Mouse (Mus musculus): Measurements from ENCODE around the gene CK137956. TPM values are rescaled to one million over a fixed set of nuclear protein-coding genes. Genes with fewer than 3 reads are reported as not detected.

Gene CK137956
- total RNA-seq (2021): not detected in 2 replicates
- long read RNA-seq: 0 reads

DNA sequence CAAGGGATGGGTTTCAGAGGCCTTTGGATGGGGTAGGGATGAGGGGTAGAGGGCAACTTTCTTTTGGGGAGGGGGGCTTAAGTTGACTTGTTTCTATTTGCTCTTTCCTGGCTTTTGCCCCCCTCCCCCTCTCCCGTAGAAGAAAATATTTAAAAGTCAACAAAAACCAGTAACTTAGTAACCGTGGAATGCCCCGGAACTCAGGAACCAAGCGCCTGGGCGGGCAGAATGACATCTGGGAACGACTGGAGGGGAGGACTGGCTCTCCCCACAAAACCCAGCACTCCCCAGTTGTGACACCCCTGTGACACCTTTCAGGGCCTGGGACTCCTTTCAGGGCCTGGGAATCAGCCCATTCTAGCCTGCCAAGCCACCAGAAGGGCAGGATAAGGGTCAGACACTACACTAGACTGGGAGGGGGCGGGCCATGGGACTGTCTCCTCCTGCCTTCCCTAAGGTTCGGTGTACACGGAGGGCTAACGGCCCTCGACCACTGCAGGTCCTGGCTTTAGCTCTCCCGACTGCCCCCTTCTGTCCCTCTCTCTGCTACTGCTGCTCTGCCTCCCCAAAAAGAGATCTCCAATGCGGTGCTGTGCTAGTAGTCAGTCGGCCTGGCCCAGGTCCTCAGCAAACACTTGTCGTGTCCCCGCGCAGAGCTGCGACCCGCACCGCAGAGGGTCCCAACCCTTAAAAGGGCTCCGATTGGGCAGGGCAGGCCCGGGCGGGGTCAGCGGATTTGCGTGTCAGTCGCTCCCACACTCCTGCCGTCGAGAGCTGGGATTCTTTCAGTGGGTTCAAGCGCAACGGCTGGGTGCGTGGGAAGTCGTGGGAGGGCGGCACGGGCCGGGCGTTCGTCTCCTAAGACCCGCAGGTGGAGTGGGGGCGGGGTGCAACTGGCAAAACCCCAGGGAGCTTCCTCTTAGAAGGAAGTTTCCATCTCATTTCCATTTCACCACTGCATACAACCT lies at the start of gene CK137956:
CK137956 (minus strand) TSS at position 51 of the 968 bp plus-strand sequence.
- no peak for DNase-seq

DNA sequence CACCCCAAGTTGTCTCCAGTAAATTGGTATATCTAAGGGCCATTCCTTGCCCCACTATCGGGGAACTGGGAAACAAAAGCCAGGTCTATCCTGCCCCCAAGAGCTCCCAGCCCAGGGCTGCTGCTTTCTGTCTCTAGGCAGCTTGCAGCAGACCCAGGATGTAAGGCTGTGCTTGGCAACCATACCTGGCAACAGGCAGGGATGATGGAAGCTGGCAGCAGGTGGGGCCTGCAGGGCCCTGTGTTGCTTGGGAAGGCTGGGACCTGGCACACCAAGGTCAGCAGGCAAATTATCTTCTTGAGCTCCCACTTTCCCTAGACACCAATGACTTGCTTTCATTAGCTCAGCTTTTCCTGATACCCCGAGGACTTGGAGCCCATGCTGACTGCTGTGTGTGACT lies 48.7 kb upstream of the CK137956 start:
- no peak for DNase-seq

DNA sequence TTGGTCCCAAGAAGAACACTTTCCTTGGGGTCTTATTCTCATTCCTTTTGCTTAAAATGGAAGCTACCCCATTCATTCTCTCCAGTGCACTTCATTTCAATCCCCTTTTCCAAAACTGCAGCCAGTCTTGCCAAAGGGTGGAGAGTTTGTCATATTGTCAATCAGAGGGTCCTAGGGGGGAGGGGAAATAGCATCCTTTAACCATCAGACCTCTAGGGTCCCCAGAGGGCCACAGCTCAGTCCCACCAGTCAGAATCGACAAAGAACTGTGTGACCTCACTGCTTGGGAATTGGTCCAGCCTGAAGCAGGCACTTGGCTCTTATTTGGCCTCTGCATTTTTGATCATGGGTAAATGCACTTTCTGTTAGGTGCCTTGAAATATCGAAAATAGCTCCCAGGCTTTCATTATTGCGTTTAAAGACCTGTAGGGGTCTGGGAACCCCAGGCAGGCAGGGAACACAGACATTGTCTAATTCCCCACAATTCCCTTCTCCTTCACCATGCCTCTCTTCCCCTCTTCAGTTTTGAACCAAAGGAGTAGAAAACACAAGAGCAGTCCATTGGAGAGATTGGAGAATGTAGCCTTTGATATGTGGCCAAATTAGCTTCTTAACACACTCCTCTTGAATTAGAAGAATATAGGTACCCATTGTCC lies 34.2 kb upstream of the CK137956 start:
- DNase-seq: no peak

DNA sequence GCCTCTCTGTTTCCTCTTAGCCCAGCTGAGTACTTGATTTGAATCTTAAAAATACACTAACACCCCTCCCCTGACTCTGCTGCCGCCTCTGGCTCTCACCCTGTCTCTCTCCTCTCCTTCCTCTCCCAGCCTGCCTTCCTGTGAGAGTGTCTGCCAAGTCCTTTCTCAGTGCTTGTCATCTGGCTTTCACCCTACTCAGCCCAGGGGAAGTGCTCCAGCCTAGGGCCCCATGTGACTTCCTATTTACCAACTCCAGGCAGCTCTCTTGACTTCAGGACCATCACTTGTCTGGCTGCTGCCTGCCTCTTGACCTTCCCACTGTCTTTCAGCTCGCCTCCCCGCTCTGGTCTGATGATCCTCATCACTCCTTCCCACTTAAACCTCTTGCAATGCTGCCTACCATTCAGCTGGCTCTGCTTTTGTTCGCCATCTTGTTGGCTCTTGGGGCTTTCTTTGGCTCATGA lies 31.9 kb upstream of the CK137956 start:
- no peak for DNase-seq

DNA sequence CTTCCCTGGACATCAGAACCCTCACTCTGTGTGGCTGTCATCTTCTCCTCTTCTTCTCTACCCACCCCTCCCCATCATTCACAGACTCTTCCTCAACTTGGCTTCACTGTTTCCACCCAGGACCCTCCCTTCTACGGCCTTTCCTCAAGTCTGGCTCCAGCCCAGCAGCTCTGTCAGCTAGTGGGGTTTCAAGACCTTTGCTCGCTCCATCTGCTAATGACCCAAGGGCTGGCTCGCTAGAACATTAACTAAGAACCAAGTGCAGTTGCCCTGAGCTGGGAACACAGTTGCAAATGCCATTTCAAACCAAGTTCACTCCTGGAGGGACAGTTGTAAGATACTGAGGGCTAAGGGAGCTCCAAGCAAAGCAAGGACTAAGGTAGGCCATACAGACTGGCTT lies 28.5 kb upstream of the CK137956 start:
- no peak for DNase-seq

DNA sequence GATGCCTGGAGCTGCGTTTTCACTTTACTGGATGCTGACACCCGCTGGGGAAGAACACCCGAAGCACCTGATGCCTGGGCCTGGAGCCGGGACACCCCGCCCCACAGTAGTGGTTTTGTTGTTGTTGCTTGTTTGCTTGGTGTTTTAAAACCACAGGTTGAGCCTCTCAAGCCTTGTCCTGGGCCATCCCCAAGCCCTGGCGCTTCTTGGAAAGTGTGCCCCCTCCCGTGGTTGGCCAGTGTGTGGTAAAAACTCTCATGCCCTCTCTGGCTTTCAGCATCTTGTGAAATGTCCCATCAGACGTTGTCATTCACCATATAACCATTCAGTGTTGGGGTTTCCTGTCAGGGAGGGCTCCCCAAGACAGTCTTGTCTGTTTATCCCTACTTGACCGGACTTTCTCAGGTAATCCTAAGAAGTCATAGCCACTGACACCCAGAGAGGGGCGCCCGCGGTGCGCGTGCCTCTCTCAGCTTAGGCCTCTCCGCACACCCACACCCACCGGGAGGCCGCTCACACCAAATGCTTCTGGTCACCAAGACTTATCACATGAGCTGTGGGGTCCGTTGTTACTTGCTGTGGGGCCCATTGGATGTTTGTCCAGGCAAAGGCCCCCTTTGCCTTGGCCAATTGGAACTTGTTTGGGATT lies 18.7 kb upstream of the CK137956 start:
- DNase-seq: no peak

DNA sequence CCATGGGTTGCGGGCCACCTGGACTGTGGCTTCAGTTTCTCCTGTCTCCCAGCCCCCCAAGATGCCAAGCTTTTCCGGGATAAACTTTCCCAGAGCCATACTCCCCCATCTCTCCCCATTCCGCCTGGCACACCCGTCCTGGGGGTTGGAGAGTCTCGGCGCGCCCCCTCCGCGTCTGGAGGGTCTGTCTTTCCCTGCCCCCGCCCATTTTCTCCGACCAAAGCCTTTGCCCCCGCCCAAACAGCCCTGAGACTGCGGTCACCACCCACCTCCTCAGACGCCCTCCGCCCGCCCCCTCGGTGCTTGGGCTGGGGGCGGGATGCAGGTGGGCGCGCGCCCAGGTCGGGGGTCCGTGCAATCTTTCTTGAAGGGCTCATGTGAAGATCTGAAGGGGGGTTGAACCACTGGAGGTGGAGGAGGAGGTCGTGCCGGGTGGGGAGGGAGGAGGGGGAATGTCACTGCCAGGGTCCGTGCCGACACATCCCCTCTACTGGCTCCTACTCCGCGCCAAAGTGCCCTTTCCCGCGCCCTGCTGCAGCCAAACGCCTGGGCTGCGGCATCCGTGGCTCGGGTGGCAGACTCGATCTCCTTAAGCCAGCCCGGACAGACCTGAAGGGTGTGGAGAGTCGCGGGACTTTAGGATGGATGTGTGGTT lies 17.9 kb upstream of the CK137956 start:
- DNase-seq: no peak

DNA sequence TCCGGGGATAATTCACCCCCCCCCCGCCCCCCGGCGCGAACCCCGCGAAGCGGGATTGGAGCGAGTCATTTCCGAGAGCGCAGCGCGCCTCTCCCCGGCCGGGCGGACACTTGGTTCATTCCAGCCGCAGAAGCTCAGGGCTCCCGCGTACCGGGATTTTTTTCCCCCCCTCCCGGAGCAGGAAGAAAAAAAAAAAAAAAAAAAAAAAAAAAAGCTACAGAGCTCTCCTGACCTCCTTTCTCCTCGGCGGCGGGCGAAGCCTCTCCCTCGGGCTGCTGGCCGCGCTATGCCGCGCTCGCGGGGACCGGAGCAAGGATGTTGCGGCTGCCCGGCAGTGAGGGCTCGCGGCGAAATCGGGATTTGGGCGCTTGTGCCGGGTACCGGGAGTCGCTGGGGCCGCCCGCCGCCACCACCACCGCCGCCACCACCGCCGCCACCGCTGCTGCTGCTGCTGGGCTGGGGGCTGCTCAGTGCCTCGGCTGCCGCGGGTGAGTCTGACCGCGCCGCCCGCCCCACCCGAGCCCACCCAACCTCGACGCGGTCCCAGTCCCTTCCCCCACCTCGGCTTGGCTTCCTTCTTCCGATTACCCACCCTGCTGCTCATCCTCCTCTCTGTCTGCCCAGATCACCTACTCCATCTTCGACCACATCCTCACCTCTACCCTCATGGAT lies 17.2 kb upstream of the CK137956 start, which contains the start of gene Csmd2:
Csmd2 (plus strand) TSS at position 74 of the 672 bp plus-strand sequence.
- peak; percentile 29 for DNase-seq

DNA sequence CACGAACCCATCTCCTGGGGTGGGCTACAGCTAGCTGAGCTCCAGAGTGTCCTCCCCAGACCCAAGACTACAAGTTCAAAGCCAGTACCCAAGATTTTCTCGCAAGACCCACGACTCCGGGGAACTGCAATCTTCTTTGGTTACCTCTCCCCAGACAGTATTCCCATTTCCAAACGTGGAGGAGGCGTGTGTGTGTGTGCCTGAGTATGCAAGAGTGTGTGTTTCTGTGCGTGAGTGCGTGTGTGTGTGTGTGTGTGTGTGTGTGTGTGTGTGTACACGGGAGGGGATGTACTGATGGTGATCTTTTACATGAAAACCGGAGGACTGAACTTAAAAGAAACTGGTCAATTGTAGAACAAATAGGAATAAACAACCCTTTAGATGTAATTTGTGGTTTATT lies 16.5 kb upstream of the CK137956 start:
- no peak for DNase-seq

DNA sequence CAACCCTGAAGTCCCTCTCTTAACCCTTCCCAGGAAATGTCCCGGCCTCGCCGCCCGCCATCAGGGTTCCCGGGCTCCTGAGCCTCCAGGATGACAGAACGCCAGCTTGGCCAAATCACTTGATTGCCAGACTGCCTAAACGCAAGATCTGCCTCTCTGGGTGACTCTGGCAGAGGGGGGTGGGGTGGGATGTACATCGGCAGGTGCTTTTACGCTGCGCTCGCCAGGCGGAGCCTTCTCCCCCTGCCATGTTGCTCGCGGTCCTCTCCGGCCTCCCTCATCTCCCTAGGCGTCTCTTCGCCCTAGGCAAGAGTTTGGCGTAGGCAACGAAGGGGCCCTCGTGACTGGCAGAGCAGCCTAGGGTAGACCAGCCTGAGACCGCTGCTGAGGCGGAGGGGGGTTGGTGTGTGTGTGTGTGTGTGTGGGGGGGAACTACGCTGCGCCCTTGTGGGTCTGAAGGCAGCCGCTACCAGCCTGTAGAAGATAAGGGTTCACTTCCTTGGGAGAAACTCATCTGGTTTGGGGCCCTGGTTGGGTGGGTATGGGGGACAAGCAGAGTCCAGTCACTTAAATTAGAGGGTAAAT lies 15.8 kb upstream of the CK137956 start:
- DNase-seq: no peak

DNA sequence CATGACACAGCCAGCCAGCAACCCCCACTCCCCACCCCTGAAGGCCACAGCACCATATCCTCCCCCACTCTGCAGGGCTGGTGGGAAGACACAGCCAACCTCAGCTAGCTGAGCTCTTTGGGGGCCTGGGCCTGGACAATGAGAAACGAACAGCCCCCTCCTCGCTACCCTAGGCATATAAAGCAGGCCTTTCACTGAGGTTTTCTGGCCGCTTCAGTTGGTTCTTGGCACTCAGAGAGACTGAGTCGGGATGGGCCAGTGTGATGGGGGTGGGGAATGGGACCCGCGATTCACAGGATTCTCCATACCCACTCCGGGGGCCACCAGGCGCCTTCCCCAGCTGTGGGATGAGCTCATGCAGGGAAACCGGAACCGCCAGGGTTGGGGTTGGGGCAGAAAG lies 15.1 kb upstream of the CK137956 start:
- DNase-seq: no peak

DNA sequence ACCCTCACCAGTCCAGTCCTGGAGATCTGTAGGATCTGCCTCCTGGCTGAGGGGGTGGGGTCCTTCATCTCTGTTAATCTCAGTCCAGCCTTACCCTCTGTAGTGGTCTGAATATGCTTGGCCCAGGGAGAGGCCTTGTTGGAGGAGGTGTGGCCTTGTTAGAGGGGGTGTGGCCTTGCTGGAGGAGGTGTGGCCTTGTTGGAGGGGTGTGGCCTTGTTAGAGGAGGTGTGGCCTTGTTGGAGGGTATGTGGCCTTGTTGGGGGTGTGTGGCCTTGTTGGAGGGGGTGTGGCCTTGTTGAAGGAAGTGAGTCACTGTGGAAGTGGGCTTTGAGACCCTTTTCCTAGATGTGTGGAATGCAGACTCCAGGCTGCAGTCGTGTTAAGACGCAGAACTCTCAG lies 13.7 kb upstream of the CK137956 start:
- DNase-seq: no peak

DNA sequence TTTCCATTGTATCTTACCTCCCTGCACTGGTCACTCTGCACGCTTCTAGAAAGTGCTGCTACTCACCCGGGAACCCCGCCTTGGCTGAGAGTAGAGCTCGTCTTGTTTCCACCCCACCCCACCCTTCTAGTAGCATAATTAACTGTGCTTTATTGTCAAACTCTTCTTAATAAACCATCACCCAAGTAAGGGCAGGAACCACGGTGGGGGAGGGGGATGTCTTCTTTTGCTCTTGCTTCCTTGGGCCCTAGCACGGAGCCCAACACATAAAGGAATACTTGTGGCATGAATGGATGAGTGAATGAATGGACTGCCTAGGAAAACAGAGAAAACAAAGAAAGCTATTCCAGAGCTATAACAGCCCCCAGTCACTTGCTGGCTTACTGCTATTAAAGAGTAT lies 10.4 kb upstream of the CK137956 start:
- no peak for DNase-seq

DNA sequence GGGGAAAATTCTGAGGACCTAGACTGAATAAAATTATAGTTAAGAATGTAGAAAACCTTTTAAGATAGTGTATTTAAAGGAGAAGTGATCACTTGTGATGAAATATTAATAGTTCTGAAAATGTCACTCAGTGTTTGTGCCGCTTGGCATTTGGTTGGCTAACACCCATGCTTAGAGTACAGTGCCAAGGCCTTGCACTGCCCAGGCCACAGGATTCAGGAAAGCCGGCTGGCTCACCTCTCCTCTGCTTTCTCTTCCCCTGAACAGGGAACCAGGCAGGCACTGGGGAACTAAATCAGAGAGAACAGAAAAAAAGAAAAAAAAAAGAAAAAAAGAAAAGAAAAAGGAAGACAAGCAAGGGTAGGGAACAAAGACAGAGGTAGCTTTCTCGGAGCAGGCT lies 2.2 kb upstream of the CK137956 start:
- no peak for DNase-seq

DNA sequence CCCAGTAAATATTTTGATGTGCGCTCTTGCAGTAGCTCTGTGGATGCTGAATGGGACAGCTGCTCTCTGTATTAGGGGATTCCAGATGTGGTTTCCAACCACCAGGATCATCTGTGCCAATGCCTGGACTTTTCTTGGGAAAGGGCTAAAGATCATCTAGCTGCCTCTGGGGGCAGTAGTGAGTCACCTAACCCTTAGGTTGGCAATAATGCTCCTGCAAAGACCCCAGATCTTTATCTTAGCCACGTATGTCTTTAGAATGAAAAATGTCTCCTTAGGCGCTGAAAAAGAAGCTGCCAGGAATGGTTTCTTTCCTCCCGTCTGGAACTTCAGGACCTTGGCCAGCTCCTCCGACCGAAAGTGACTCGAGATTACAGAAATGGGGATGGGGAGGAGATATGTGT lies 731 bp downstream of the CK137956 start:
- peak; percentile 52 for DNase-seq

DNA sequence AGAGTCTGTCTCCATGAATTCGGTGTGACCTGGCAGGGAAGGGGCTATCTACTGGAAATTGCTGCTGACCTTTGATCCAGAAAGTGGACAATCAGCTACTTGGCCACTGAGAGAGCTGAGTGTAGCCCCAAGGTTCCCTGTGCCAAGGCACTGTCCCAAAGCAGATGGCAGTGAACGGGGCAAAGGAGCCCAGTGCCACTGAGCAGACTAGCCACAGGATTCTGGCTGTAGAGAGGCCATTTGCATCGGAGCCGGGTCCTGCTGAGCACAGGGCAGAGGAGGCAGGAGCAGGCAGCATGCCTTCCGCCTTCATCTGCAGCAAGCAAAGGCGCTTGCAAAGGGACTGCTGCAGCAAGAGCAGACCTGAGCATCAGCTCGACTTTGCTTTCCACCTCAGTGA lies 1.6 kb downstream of the CK137956 start:
- no peak for DNase-seq

DNA sequence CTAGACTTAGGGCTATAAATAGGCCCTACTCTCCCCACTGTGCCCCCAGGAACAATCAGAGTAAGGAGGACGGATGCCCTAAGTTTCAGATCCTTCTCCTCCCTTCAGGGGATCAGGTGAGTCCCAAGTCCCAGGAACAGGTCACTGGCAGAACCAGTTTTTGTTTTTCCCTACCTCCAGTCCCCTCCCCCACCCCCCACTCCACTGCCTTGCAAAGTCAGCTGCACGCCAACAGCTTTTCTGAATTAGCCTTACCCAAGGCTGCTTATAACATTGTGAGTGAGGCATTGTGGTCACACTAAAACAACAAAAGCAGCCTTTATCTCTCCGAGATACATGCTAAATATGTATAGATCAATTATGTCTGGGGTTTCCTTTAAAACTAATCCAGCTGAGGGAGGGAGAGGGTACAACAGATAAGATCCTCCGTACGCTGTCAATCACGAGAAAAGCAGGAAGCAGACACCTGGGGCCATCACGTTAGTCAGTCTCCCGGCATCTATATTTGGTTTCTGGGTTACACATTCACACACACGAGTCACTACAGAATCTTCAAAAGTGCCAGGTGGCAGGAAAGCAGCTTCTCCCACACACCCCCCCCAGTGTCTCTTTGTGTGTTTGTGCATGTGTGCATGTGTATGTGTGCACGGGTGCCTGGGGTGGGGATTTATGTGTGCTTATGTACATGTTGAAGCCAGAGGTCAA lies 17.6 kb downstream of the CK137956 start:
- DNase-seq: no peak

DNA sequence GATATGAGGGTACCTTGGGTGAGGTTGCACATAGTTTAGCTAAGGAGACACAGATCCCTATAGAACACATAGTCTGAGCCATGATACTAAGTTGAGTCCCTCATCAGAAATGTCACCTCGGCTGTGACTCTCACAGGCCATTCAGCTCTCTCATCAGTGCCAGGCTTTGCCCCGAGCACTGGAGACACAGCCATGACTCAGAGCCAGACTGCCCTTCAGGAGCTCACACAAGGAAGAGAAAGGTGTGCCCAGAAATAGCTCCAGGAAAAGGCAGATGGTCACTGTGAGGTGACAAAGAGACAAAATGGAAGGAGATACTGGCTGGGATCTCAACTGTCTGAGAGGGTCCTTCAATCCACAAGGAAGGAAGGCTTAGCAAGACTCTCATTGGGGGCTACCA lies 23.1 kb downstream of the CK137956 start:
- DNase-seq: no peak

DNA sequence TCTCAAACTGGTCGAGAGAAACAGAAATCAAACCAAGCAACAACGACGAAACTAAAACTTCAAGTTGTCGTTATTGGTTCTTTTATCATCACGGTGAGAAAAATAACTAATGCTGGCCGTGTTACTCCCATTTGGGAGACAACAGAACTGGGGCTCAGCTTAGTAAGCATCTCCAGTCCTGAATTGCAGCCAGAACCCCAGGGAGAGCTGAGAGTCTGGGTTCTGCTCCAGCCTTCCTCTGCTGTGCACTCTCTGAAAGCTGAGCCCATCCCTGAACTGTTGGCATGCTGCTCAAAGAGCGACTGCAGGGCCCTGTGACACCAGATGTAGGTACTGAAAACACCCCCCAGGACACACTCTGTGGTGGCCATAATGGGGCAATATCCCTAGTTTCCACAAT lies 33.3 kb downstream of the CK137956 start:
- no peak for DNase-seq

DNA sequence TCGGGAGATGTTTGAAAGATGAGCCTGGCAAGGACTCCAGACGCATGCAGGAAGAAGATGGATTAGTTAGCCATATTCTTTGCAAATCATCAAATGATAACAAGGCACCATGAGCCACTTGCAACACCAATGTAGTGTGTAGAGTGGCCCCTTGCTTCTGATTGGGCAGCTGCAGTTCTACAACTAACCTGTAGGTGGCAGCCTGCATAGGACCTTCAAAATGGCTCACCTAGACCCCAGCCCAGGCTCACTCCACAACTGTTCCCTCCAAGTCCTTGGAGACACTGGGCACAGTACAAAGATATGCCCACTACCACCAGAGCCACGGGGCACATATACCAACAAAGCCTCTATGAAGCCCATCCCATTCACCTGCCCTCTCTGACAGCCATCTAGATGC lies 35.4 kb downstream of the CK137956 start:
- DNase-seq: peak; percentile 4

DNA sequence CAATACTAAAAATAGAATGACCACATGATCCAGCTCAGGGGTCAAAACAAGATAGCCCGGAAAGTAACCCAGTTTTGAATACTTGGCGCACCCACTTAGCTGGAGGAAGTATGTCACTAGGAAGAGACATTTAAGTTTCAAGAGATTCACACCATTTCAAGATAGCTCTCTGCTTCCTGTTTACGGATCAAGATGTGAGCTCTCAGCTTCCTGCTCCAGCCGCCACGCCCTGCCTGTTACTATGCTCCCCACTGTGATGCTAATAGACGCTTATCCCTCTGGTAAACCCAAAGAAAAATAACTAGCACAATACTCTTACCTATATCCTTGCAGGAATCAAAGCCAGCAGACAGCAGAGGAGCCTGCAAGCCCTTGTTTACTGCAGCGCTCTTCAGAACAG lies 57.2 kb downstream of the CK137956 start:
- no peak for DNase-seq

All from adrenal gland, postnatal 25 days (tissue).